Mouse (Mus musculus) kidney, postnatal 0 days (tissue): ENCODE measurements around the gene Zscan22. TPM values are rescaled to one million over a fixed set of nuclear protein-coding genes. Genes with fewer than 3 reads are reported as not detected.

Experiments
- ATAC-seq: fragments of 200-750 bp; cut with Nextera tagmentation; replicated peaks from 2 replicates; pipeline ENCODE4 v1.8.0; 2017; ENCODE audit warnings: low read depth, moderate number of reproducible peaks, moderate TSS enrichment, moderate library complexity; ENCODE audit not compliant: low FRiP score
- DNase-seq: peaks from one replicate; pipeline ENCODE4 v3.0.0-alpha.2; 2016; ENCODE audit warnings: low spot score
- H3K27ac ChIP-seq: fragments of 300-500 bp; sonication (generic); 2 replicates; pipeline ENCODE4 v1.5.1; 2014; ENCODE audit warnings: mild to moderate bottlenecking
- H3K27me3 ChIP-seq: fragments of 300-500 bp; sonication (generic); 2 replicates; pipeline ENCODE4 v1.6.1; 2014; ENCODE audit warnings: low read length, mixed read lengths; ENCODE audit not compliant: insufficient read depth
- H3K36me3 ChIP-seq: fragments of 300-500 bp; sonication (generic); 2 replicates; pipeline ENCODE4 v1.6.1; 2014; ENCODE audit warnings: low read length, mixed read lengths; ENCODE audit not compliant: insufficient read depth
- H3K4me1 ChIP-seq: fragments of 300-500 bp; sonication (generic); replicated peaks from 2 replicates; pipeline ENCODE4 v1.6.1; 2014; ENCODE audit warnings: antibody characterized with exemption, low read length, mixed read lengths; ENCODE audit not compliant: insufficient read depth
- H3K4me2 ChIP-seq: fragments of 300-500 bp; sonication (generic); 2 replicates; pipeline ENCODE4 v1.6.1; 2014; ENCODE audit warnings: mild to moderate bottlenecking, low read length, moderate library complexity, mixed read lengths
- H3K4me3 ChIP-seq: fragments of 300-500 bp; sonication (generic); replicated peaks from 2 replicates; pipeline ENCODE4 v1.5.1; 2014; ENCODE audit warnings: low read depth, low read length
- H3K9ac ChIP-seq: fragments of 300-500 bp; sonication (generic); 2 replicates; pipeline ENCODE4 v1.6.1; 2014; ENCODE audit warnings: low read depth, low read length
- H3K9me3 ChIP-seq: fragments of 300-500 bp; sonication (generic); replicated peaks from 2 replicates; pipeline ENCODE4 v1.6.1; 2016; ENCODE audit warnings: low read length, inconsistent platforms, mixed read lengths
- CTCF ChIP-seq: IDR thresholded peaks from 2 replicates; pipeline ENCODE4 v1.5.1; 2016; ENCODE audit warnings: antibody characterized with exemption, low read depth, mild to moderate bottlenecking, moderate library complexity
- WGBS: fragments of 180-500 bp; shearing (Covaris S2); extraction: QIAGEN DNeasy Blood & Tissue Kit; methylation state at CpG from one replicate; pipeline ENCODE4 v1.1.7; 2014; 5-methylcytosine and 5-hydroxymethylcytosine counted together
- polyA plus RNA-seq: library from polyadenylated mRNA; unstranded; fragments of >200 nt; fragmentation: Nextera tagmentation; extraction: Ambion mirVana; gene quantifications from 2 replicates; pipeline ENCODE4 v1.2.1, GENCODE M21; 2015

Gene Zscan22
- polyA plus RNA-seq, 1 experiment from 2014 or later: 11.8 TPM

DNA sequence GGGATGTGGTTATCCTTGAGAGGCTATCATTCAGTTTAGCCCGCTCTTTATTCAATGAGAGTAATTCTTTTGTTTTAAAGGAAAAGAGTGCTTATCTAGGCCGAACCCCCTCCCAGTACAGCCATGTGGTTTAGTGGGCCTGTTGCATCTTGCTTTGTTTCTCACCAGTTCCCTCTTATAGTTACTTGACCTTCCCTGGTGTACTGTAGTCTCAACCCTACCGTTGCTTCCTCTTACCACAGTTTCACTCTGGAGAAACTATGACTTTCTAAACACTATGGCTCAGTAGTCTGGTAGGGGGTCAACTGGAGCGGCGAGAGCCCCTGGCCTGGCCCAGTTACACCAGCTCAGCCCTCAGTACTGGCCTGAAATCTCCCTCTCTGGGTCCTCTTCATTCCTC is 10.0 kb upstream of the Zscan22 start:
- Histone ChIP-seq H3K36me3 (peaks cover 51% of the 10 kb centered on the region), H3K9ac (no peak overlapping the region), H3K27ac (no peak overlapping the region), H3K27me3 (no peaks in the 10 kb centered on the region), H3K9me3 (no peaks in the 10 kb centered on the region), H3K4me3 (no peak overlapping the region), H3K4me1 (no peaks in the 10 kb centered on the region), H3K4me2 (no peak overlapping the region)
- WGBS: 95% methylated on average over 5 of the region's 5 CpGs
- ATAC-seq (no peak), DNase-seq (no peak)
- no peak for TF ChIP-seq CTCF

DNA sequence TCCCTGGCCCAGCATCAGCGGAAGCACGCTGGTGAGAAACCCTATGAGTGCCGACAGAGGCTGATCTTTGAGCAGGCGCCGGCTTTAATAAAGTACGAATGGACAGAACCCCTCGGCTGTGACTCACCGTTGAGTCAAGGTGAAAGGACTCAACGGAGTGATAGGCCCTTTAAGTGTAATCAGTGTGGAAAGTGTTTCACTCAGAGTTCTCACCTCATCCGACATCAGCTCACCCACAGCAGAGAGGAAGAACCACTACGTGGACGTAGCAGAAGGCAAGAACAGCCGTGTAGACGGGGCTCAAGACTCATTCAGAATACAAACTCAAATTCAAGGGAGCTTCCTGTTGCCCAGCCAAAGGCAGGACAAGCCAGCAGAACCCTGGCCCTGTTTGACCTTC is 6.7 kb upstream of the Zscan22 start:
- peaks cover 39% of the 10 kb centered on the region for H3K36me3 ChIP-seq
- no peak for DNase-seq

DNA sequence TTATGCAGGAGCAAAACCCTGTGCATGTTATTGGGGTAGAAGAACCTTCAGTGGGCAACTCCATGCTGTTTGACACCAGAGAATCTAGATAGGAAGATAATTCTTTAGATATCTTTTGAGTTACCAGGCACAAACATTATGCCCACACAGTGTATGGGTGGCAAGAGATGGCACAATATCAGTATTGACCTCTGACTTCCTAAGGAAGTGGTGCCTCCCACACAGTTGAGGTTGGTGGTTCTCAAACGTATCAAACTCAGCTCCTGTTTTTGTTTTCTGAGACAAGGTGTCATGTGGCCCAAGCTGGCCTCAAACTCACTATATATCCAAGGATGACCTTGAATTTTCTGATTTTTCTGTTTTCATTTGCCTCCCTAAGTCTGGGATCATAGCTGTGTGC is 6.3 kb upstream of the Zscan22 start:
- WGBS: 53% methylated on average over 1 of the region's 1 CpGs
- peaks cover 35% of the 10 kb centered on the region for H3K36me3 ChIP-seq
- no peak overlapping the region for H3K27ac ChIP-seq

More for the DNA sequence above, 6.7 kb upstream of the Zscan22 start:
- H3K27me3 ChIP-seq: no peaks in the 10 kb centered on the region
- H3K27ac ChIP-seq: no peak overlapping the region
- H3K4me1 ChIP-seq: no peaks in the 10 kb centered on the region
- no peak overlapping the region for H3K9ac ChIP-seq
- 92% methylated on average over 14 of the region's 14 CpGs for WGBS
- no peak for TF ChIP-seq CTCF
- no peaks in the 10 kb centered on the region for H3K9me3 ChIP-seq
- ATAC-seq: no peak
- H3K4me2 ChIP-seq: no peak overlapping the region
- no peak overlapping the region for H3K4me3 ChIP-seq

DNA sequence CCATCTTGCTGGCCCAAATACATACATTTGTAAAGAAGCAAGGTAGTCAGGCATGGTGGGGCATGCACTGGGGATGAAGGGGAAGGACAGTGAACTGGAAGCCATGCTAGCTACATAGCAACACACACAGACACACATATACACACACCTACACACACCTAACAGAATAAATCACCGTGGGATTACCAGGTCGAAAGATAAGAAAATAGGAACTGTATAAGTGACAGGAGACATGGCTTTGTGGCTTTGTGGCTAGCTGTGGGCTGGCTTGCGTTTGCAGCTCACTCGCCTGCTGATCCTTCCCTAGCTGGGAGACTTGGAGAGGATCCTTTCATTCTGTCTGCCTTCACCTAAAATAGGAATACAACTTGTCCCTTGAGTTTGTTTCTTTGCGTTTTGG is 3.9 kb downstream of the Zscan22 start:
- no peak for DNase-seq
- Histone ChIP-seq H3K27me3 (no peaks in the 10 kb centered on the region), H3K9me3 (no peaks in the 10 kb centered on the region), H3K9ac (no peak overlapping the region), H3K36me3 (peaks cover 8% of the 10 kb centered on the region; the same call in 1 of the 2 replicates), H3K4me2 (no peak overlapping the region), H3K27ac (no peak overlapping the region), H3K4me1 (no peaks in the 10 kb centered on the region), H3K4me3 (no peak overlapping the region)
- no peak for TF ChIP-seq CTCF
- no peak for ATAC-seq
- 91% methylated on average over 5 of the region's 5 CpGs for WGBS

More for the DNA sequence above, 6.3 kb upstream of the Zscan22 start:
- ATAC-seq: no peak
- no peak for TF ChIP-seq CTCF
- no peak for DNase-seq
- Histone ChIP-seq H3K4me2 (no peak overlapping the region), H3K4me3 (no peak overlapping the region), H3K9ac (no peak overlapping the region), H3K4me1 (no peaks in the 10 kb centered on the region), H3K27me3 (no peaks in the 10 kb centered on the region), H3K9me3 (no peaks in the 10 kb centered on the region)

DNA sequence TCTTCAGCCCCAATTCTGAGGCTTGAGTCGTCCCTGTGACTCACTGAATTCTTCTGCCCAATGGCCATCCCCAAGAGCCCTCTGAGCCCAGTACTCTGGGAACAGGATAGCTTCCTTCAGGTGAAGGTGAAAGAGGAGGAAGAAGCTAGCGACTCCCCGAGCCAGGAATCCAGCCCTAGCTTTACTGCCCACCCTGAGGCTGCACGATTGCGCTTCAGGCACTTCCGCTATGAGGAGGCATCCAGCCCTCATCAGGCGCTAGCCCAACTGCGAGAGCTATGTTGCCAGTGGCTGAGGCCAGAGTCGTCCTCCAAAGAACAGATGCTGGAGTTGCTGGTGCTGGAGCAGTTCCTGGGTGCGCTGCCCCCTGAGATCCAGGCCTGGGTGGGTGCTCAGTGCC is 6.0 kb downstream of the Zscan22 start:
- peaks cover 24% of the 10 kb centered on the region for H3K36me3 ChIP-seq
- DNase-seq: no peak
- no peak overlapping the region for H3K4me2 ChIP-seq
- H3K27ac ChIP-seq: no peak overlapping the region
- no peaks in the 10 kb centered on the region for H3K27me3 ChIP-seq
- TF ChIP-seq CTCF: no peak
- H3K4me3 ChIP-seq: no peak overlapping the region
- ATAC-seq: no peak
- no peak overlapping the region for H3K9ac ChIP-seq
- no peaks in the 10 kb centered on the region for H3K9me3 ChIP-seq
- 57% methylated on average over 10 of the region's 10 CpGs for WGBS
- H3K4me1 ChIP-seq: no peaks in the 10 kb centered on the region

DNA sequence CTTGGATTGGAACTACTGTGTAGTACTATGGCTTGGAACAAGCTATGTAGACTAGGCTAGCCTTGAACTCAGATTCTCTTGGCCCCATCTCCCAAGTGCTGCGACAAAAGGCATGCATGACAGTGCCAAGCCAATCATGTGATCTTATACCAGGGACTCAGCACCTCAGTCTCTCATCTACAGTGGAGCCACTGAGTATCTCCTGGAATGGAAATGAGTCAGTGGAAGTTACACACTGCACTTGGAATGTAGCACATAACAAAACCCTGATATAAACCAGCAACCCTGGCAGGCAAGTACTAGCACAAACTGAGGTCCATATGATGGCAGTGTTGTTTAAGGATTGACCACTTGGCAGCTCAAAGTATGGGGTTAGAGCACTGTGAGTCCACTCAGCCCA is 7.5 kb downstream of the Zscan22 start:
- no peaks in the 10 kb centered on the region for H3K9me3 ChIP-seq
- no peak overlapping the region for H3K4me3 ChIP-seq
- DNase-seq: no peak
- TF ChIP-seq CTCF: no peak
- H3K4me1 ChIP-seq: no peaks in the 10 kb centered on the region; the same call in 1 of the 2 replicates
- peaks cover 24% of the 10 kb centered on the region for H3K36me3 ChIP-seq
- no peak overlapping the region for H3K9ac ChIP-seq
- no peak for ATAC-seq
- H3K4me2 ChIP-seq: no peak overlapping the region
- no peak overlapping the region for H3K27ac ChIP-seq
- 100% methylated on average over 1 of the region's 1 CpGs for WGBS
- H3K27me3 ChIP-seq: no peaks in the 10 kb centered on the region

DNA sequence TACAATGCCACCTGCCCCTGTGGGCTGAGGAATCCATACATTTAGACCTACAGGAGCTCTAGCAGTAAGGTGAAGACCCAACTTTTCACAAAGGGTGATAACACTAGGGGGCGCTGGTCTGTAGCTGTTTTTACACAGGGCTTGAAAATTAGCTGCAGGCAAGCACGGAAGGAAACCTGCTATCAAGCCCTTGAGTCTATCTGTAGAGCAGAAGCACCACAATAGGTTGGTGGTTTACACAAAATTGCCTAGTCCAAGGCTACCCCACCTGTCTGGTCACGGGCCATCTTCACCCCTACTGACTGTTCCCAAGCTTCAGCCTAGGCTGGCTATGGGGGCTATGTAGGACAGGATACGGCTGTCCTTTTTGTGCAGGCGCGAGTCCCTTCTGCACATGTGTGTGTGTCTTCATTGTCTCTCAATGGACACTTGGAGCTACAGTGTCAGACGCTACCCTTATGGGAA is 11.9 kb downstream of the Zscan22 start:
- peaks cover 20% of the 10 kb centered on the region; the same call in 1 of the 2 replicates for H3K36me3 ChIP-seq
- H3K27ac ChIP-seq: peak overlapping the region; percentile 93
- 46% methylated on average over 7 of the region's 7 CpGs for WGBS
- peak; percentile 81 for TF ChIP-seq CTCF
- H3K4me1 ChIP-seq: no peaks in the 10 kb centered on the region; the same call in 1 of the 2 replicates
- 0 out of 2 replicates have a peak, but pooled peaks have one; percentile 48 for ATAC-seq
- peak; percentile 73 for DNase-seq
- H3K4me3 ChIP-seq: peak overlapping the region; percentile 45
- no peaks in the 10 kb centered on the region for H3K9me3 ChIP-seq
- peak overlapping the region; percentile 59 for H3K9ac ChIP-seq
- no peaks in the 10 kb centered on the region for H3K27me3 ChIP-seq
- H3K4me2 ChIP-seq: peak overlapping the region; percentile 62
